Mouse (Mus musculus): ENCODE measurements around the gene Fam173a.
"Not testable (repeated sequence)": the region's sequence is repeated elsewhere in the genome, so short reads cannot be mapped to it uniquely, and the experiment has no call there.

Fam173a gene

DNA sequence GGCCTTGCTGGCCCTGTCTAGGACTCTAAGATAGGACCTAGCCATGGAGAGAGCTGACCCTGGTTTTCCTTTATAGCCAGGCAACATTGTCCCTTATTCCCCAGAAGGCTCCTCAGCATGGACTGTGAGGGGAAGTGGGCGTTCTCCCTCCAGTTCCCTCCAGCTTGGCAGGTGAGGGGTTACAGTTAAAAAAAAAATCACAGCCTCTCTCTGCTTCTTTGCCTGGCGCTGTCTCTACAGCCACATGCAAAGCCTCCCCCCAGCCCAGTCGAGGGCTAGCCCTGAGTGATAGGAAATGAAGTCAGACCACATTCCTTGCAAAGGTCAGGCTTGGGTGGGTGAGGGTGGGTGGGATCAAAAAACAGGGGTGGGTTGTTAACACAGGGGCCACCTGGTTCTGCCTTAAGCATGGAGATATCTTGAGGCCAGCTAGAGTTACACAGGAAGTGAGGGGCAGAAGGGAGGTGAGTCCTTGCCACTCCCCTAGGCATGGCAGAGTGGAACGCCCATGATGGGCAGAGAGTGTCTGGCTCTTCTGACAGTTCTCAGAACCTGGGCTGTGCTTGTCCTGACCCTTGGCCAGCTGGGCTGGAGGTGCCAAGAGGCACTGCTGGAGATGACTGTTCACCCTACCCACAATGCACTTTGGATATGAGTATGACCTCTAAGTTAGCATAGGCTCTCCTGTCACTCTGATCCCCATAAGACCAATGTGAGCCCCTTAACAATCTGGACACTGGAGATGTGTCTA, 36.9 kb downstream of the Fam173a start:
- DNase-seq = peak; percentile 4

DNA sequence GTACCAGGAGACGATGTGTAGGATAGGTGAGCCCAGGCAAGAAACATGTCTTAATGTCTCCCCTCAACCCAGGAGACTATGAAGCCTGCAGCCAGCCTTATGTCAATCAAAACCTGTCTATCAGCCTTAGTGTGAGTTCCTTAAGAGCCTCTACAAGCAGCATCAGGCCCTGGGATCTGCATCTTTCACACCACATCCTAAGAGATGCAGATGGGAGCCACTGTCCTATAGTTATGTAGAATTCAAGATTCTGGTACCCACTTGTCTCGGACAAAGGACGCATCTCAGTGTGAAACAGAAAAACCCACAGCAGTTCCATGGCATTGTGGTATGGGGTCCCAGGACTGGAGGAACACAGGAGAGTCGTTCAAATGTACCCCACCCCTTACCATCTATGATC, 37.6 kb downstream of the Fam173a start:
- no peak for DNase-seq

DNA sequence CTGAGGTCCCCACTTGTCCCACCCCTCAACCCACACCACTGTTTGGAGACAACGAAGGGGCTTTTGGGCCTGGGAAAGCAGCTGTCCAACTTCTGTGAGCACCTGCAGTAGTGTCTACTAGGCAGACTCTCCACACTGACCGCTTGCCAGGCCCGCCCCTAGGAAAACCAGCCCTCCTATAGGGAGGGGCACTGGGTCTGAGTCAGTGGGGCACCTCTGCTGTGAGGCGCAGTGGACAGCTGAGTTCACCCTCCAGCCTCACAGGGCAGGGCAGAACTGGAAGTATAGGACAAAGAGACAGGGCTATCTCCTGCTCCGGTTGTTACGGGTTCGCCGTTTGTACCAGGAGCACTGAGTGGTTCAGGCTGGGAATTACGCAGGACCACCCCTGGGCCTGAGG, 38.5 kb downstream of the Fam173a start, which contains the start of gene Msln:
Msln (minus strand) TSS at position 138 of the 400 bp plus-strand sequence.
- no peak for DNase-seq

DNA sequence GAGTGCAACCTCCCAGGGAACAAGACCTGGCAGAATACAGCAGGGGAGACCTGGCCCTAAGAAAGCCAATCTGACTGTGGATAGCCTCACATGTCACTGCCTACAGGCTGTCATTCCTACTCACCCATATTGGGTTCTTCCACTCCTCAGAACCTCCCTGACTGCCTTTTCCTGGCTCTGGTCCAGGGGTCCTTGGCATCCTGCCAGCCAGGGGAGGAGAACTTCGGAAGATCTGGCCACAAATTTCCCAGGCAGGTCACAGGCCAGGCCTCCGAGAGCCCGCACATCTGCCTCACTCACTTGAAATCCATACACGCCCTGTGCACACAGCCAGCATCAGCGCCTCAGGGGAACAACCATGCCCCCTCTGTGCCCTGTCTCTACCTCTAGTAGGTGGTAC, 41.3 kb downstream of the Fam173a start:
- peak; percentile 27 for DNase-seq

DNA sequence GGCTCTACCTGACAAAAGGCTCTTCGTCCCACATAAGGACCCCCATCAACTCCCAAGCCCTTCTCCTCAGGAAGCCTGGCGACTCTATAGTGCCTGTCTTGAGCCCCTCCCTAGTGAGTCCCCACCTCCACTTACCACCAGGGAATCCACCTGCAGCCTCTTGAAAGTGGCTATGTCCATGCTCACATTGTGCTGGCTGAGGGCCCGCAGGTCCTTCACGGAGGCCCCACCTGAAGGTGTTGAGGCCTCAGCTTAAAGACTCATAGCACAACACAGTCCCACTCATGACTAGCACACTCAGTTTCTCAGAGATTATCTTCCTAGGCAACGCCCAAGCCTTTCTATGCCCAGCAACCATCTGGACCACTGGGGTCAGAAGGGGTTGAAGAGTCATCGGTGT, 43.4 kb downstream of the Fam173a start:
- no peak for DNase-seq

DNA sequence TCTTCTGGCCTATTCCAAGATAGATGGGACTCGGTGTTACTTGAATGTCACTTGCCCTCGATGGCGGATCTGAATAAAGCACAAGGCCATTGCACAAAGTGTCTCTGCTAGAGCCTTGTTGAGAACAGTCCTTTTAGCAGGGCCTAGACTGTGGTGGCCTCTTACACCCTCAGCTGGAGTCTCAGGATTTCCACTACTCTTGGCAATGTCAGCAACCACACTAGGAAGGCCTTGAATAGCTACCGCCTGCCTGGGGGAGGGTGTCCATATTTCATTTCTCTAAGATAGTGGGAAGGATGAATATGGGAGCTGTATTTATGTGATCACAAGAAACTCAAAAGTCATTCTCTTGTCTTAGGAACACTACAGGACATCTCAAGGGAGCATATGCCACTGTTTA, 44.5 kb downstream of the Fam173a start:
- DNase-seq = no peak

DNA sequence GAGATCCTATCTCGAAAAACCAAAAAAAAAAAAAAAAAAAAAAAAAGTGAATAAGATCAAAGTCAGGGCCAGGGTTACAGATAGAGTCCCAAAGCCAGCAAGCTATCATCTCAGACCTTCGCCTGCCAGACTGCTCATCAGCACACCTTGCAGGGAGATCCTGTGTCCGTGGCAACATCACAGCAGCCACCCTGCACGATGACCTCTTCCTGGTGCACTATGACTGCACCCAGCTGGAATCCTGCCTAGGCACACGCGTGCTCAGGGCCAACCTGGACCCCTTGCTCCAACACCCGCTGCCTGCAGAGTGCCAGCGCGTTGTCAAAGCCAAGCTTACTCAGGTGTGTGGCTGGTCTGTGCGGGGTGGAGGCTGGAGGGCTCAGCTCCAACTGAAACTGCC, 48.4 kb downstream of the Fam173a start:
- DNase-seq = no peak

DNA sequence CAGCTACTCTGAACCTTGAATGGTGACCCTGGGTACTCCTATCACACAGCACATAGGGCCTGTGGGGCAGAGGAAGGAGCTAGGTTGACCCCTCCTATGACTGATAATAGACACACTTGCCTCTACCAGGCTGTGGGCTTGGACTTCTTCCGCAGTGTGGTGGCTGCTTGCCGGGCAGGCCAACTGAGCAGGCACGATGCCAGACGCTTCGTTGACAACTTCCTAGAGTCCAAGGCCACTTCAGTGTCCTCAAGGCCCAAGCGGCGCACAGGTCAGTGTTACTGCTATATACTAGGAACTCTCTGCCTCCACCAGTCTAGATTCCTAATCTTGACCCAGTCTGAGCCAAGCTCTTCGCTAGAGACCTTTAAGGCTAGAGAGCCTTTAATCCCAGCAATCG, 48.9 kb downstream of the Fam173a start:
- DNase-seq = peak; percentile 27

DNA sequence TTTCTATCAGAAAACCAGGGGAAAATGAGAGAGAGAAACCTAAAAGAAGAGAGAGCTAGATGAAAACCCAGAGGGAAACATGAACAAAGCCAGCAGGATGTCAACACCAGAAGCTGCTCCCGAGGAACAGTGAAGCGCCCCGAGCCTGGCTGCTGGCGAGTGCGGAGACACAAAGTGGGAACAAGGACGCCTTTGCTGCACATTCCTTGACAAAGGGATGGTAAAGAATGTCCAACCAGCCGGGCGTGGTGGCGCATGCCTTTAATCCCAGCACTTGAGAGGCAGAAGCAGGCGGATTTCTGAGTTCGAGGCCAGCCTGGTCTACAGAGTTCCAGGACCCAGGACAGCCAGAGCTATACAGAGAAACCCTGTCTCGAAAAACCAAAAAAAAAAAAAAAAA, 51.2 kb downstream of the Fam173a start:
- DNase-seq = not testable (repeated sequence)
